Mouse (Mus musculus) cortical plate, adult 2 months (tissue): ENCODE measurements around the gene Prdm16. TPM values are rescaled to one million over a fixed set of nuclear protein-coding genes. Genes with fewer than 3 reads are reported as not detected.

Source experiments
- H3K27ac ChIP-seq: fragments of 200-500 bp; 2 replicates; pipeline ENCODE4 v1.5.1; 2012; ENCODE audit warnings: low read length, control low read depth, inconsistent platforms; ENCODE audit not compliant: insufficient read depth
- H3K4me1 ChIP-seq: fragments of 200-500 bp; 2 replicates; pipeline ENCODE4 v1.6.1; 2011; ENCODE audit warnings: low read length; ENCODE audit not compliant: control insufficient read depth, insufficient read depth
- H3K4me3 ChIP-seq: fragments of 200-500 bp; 2 replicates; pipeline ENCODE4 v1.5.1; 2011; ENCODE audit warnings: mild to moderate bottlenecking, low read length, control low read depth; ENCODE audit not compliant: insufficient read depth
- CTCF ChIP-seq: fragments of 200-500 bp; IDR thresholded peaks from 2 replicates; pipeline ENCODE4 v1.5.1; 2011; ENCODE audit warnings: mild to moderate bottlenecking, control low read depth, low read length; ENCODE audit not compliant: insufficient read depth; ENCODE audit errors: extremely low read depth
- POLR2A ChIP-seq: fragments of 200-500 bp; IDR thresholded peaks from 2 replicates; pipeline ENCODE4 v1.6.1; 2011; ENCODE audit warnings: mild to moderate bottlenecking, low read length, control low read depth; ENCODE audit not compliant: insufficient read depth; ENCODE audit errors: extremely low read depth
- polyA plus RNA-seq: library from polyadenylated mRNA; depleted of rRNA; stranded (reverse); fragments of >200 nt; gene quantifications from 2 replicates; pipeline ENCODE4 v1.2.3, GENCODE M21; 2012

Gene Prdm16
- polyA plus RNA-seq, 1 experiment = 5.4 TPM

GRCm38 (mm10) chr4:154530336-154530735 is 106.3 kb downstream of the Prdm16 start:
- H3K4me1 ChIP-seq = no peaks in the 10 kb centered on the region

GRCm38 (mm10) chr4:154527506-154527905 is 109.2 kb downstream of the Prdm16 start:
- H3K4me1 ChIP-seq = no peaks in the 10 kb centered on the region
- H3K27ac ChIP-seq = no peak overlapping the region
- no peak overlapping the region for H3K4me3 ChIP-seq
- no peak for TF ChIP-seq POLR2A
- no peak for TF ChIP-seq CTCF

More at GRCm38 (mm10) chr4:154530336-154530735, 106.3 kb downstream of the Prdm16 start:
- H3K27ac ChIP-seq = no peak overlapping the region
- H3K4me3 ChIP-seq = no peak overlapping the region
- no peak for TF ChIP-seq POLR2A

GRCm38 (mm10) chr4:154526351-154526786 is 110.3 kb downstream of the Prdm16 start:
- Histone ChIP-seq H3K4me3 (no peak overlapping the region), H3K27ac (no peak overlapping the region), H3K4me1 (no peaks in the 10 kb centered on the region)
- TF ChIP-seq POLR2A = no peak
- no peak for TF ChIP-seq CTCF

- H3K4me1 ChIP-seq = peaks cover 2% of the 10 kb centered on the region; the same call in 1 of the 2 replicates
- H3K4me3 ChIP-seq = no peak overlapping the region
- H3K27ac ChIP-seq = no peak overlapping the region
- no peak for TF ChIP-seq POLR2A
- no peak for TF ChIP-seq CTCF
Observed at GRCm38 (mm10) chr4:154523898-154524297, 112.8 kb downstream of the Prdm16 start.

- H3K4me3 ChIP-seq = no peak overlapping the region
- H3K4me1 ChIP-seq = peaks cover 2% of the 10 kb centered on the region; the same call in 1 of the 2 replicates
- no peak for TF ChIP-seq POLR2A
- TF ChIP-seq CTCF = no peak
- no peak overlapping the region for H3K27ac ChIP-seq
Observed at GRCm38 (mm10) chr4:154521881-154522676, 114.6 kb downstream of the Prdm16 start.

- TF ChIP-seq CTCF (no peak), POLR2A (no peak)
- Histone ChIP-seq H3K4me1 (peaks cover 2% of the 10 kb centered on the region; the same call in 1 of the 2 replicates), H3K4me3 (no peak overlapping the region), H3K27ac (no peak overlapping the region)
Observed at GRCm38 (mm10) chr4:154519470-154520037, 117.1 kb downstream of the Prdm16 start.

GRCm38 (mm10) chr4:154517991-154518390 is 118.7 kb downstream of the Prdm16 start:
- no peak overlapping the region for H3K27ac ChIP-seq
- no peak overlapping the region for H3K4me3 ChIP-seq
- H3K4me1 ChIP-seq = peaks cover 2% of the 10 kb centered on the region; the same call in 1 of the 2 replicates
- no peak for TF ChIP-seq POLR2A

- TF ChIP-seq POLR2A (no peak), CTCF (no peak)
- H3K27ac ChIP-seq = no peak overlapping the region
- H3K4me3 ChIP-seq = no peak overlapping the region
- H3K4me1 ChIP-seq = peaks cover 2% of the 10 kb centered on the region; the same call in 1 of the 2 replicates
Observed at GRCm38 (mm10) chr4:154516470-154516869, 120.2 kb downstream of the Prdm16 start.

- H3K4me3 ChIP-seq = no peak overlapping the region
- TF ChIP-seq CTCF = no peak
- no peak for TF ChIP-seq POLR2A
- H3K4me1 ChIP-seq = no peaks in the 10 kb centered on the region
- H3K27ac ChIP-seq = no peak overlapping the region
Observed at GRCm38 (mm10) chr4:154513664-154514063, 123.0 kb downstream of the Prdm16 start.

- H3K4me3 ChIP-seq = no peak overlapping the region
- no peak overlapping the region for H3K27ac ChIP-seq
- no peaks in the 10 kb centered on the region for H3K4me1 ChIP-seq
- TF ChIP-seq POLR2A (no peak), CTCF (no peak)
Observed at GRCm38 (mm10) chr4:154512518-154513090, 124.1 kb downstream of the Prdm16 start.
